Mouse (Mus musculus): ENCODE results near the gene Sema3g. TPM values are rescaled to one million over a fixed set of nuclear protein-coding genes. Genes with fewer than 3 reads are reported as not detected.

Sema3g gene
- polyA plus RNA-seq, 1 experiment from 2014 or later = 0.83 TPM

GRCm38 (mm10) chr14:31209133-31209557 is 8.5 kb upstream of the Sema3g start:
- Histone ChIP-seq H3K27ac (peak overlapping the region; percentile 92), H3K9me3 (replicated peaks) (no peaks in the 10 kb centered on the region), H3K9ac (peak overlapping the region; percentile 69), H3K4me2 (peak overlapping the region; percentile 84), H3K4me3 (peak overlapping the region; percentile 86), H3K4me1 (replicated peaks) (peaks cover 52% of the 10 kb centered on the region), H3K36me3 (peaks cover 15% of the 10 kb centered on the region), H3K27me3 (no peaks in the 10 kb centered on the region)
- WGBS = 34% methylated on average over 4 of the region's 4 CpGs
- peak; percentile 71 for ATAC-seq (replicated peaks; ENCODE audit: insufficient number of reproducible peaks, insufficient read depth, low FRiP score, low read depth)

GRCm38 (mm10) chr14:31211854-31212253 is 5.8 kb upstream of the Sema3g start:
- Histone ChIP-seq H3K4me1 (replicated peaks) (peaks cover 58% of the 10 kb centered on the region), H3K4me2 (peak overlapping the region; percentile 84), H3K27me3 (no peaks in the 10 kb centered on the region), H3K9ac (peak overlapping the region; percentile 43), H3K4me3 (peak overlapping the region; percentile 30), H3K36me3 (peaks cover 12% of the 10 kb centered on the region; the same call in 1 of the 2 replicates), H3K27ac (peak overlapping the region; percentile 92), H3K9me3 (replicated peaks) (no peaks in the 10 kb centered on the region)
- WGBS = 63% methylated on average over 6 of the region's 6 CpGs
- ATAC-seq (replicated peaks; ENCODE audit: insufficient number of reproducible peaks, insufficient read depth, low FRiP score, low read depth) = no peak

GRCm38 (mm10) chr14:31212499-31212898 is 5.2 kb upstream of the Sema3g start:
- peak overlapping the region; percentile 92 for H3K27ac ChIP-seq

GRCm38 (mm10) chr14:31213868-31214267 is 3.8 kb upstream of the Sema3g start:
- Histone ChIP-seq H3K27me3 (no peaks in the 10 kb centered on the region), H3K4me3 (no peak overlapping the region), H3K27ac (peak overlapping the region; percentile 92), H3K4me2 (no peak overlapping the region; the same call in 1 of the 2 replicates), H3K36me3 (peaks cover 12% of the 10 kb centered on the region; the same call in 1 of the 2 replicates), H3K9ac (no peak overlapping the region), H3K4me1 (replicated peaks) (peaks cover 59% of the 10 kb centered on the region), H3K9me3 (replicated peaks) (no peaks in the 10 kb centered on the region)
- no peak for ATAC-seq (replicated peaks; ENCODE audit: insufficient number of reproducible peaks, insufficient read depth, low FRiP score, low read depth)
- 45% methylated on average over 8 of the region's 8 CpGs for WGBS

More at GRCm38 (mm10) chr14:31212499-31212898, 5.2 kb upstream of the Sema3g start:
- Histone ChIP-seq H3K4me1 (replicated peaks) (peaks cover 55% of the 10 kb centered on the region), H3K4me2 (peak overlapping the region; percentile 84), H3K36me3 (peaks cover 12% of the 10 kb centered on the region; the same call in 1 of the 2 replicates), H3K9ac (peak overlapping the region; percentile 43; the same call in 1 of the 2 replicates), H3K27me3 (no peaks in the 10 kb centered on the region), H3K9me3 (replicated peaks) (no peaks in the 10 kb centered on the region), H3K4me3 (no peak overlapping the region)
- 42% methylated on average over 3 of the region's 3 CpGs for WGBS
- ATAC-seq (replicated peaks; ENCODE audit: insufficient number of reproducible peaks, insufficient read depth, low FRiP score, low read depth) = no peak

- Histone ChIP-seq H3K4me3 (no peak overlapping the region), H3K9me3 (replicated peaks) (no peaks in the 10 kb centered on the region), H3K27me3 (no peaks in the 10 kb centered on the region), H3K27ac (peak overlapping the region; percentile 92), H3K4me1 (replicated peaks) (peaks cover 59% of the 10 kb centered on the region), H3K36me3 (peaks cover 12% of the 10 kb centered on the region; the same call in 1 of the 2 replicates), H3K4me2 (no peak overlapping the region), H3K9ac (no peak overlapping the region)
- WGBS = 49% methylated on average over 3 of the region's 3 CpGs
- ATAC-seq (replicated peaks; ENCODE audit: insufficient number of reproducible peaks, insufficient read depth, low FRiP score, low read depth) = no peak
Observed at GRCm38 (mm10) chr14:31214684-31215083, 3.0 kb upstream of the Sema3g start.

GRCm38 (mm10) chr14:31215157-31216002 is 2.3 kb upstream of the Sema3g start:
- H3K36me3 ChIP-seq = peaks cover 8% of the 10 kb centered on the region; the same call in 1 of the 2 replicates
- ATAC-seq (replicated peaks; ENCODE audit: insufficient number of reproducible peaks, insufficient read depth, low FRiP score, low read depth) = peak; percentile 25; the same call in 1 of the 2 replicates
- H3K4me2 ChIP-seq = no peak overlapping the region
- WGBS = 30% methylated on average over 15 of the region's 15 CpGs
- peak overlapping the region; percentile 92 for H3K27ac ChIP-seq
- no peaks in the 10 kb centered on the region for H3K27me3 ChIP-seq
- H3K9me3 ChIP-seq (replicated peaks) = no peaks in the 10 kb centered on the region
- no peak overlapping the region for H3K9ac ChIP-seq
- H3K4me3 ChIP-seq = no peak overlapping the region
- peaks cover 59% of the 10 kb centered on the region for H3K4me1 ChIP-seq (replicated peaks)

GRCm38 (mm10) chr14:31216846-31217245 is 814 bp upstream of the Sema3g start, which contains the start of gene Nisch:
TSS of gene Nisch (minus strand) at chr14:31216946.
- H3K4me3 ChIP-seq = peak within 1 kb of the TSS; percentile 16; the same call in 1 of the 2 replicates
- no peaks in the 10 kb centered on the region for H3K27me3 ChIP-seq
- H3K9me3 ChIP-seq (replicated peaks) = no peaks in the 10 kb centered on the region
- H3K4me1 ChIP-seq (replicated peaks) = peaks cover 52% of the 10 kb centered on the region
- H3K4me2 ChIP-seq = peak within 1 kb of the TSS; percentile 48
- H3K27ac ChIP-seq = 0 out of 2 replicates have a peak within 1 kb of the TSS, but pooled peaks have one; percentile 7
- peaks cover under 1% of the 10 kb centered on the region; the same call in 1 of the 2 replicates for H3K36me3 ChIP-seq
- 69% methylated on average over 2 of the region's 2 CpGs for WGBS
- no peak for ATAC-seq (replicated peaks; ENCODE audit: insufficient number of reproducible peaks, insufficient read depth, low FRiP score, low read depth)
- peak within 1 kb of the TSS; percentile 40 for H3K9ac ChIP-seq

GRCm38 (mm10) chr14:31226978-31227377 is 9.3 kb downstream of the Sema3g start:
- no peak overlapping the region for H3K4me2 ChIP-seq

GRCm38 (mm10) chr14:31228234-31228633 is 10.6 kb downstream of the Sema3g start:
- Histone ChIP-seq H3K9me3 (replicated peaks) (no peaks in the 10 kb centered on the region), H3K4me3 (no peak overlapping the region), H3K4me2 (no peak overlapping the region), H3K9ac (no peak overlapping the region), H3K27ac (no peak overlapping the region; the same call in 1 of the 2 replicates), H3K36me3 (no peaks in the 10 kb centered on the region), H3K27me3 (no peaks in the 10 kb centered on the region), H3K4me1 (replicated peaks) (peaks cover 74% of the 10 kb centered on the region)
- WGBS = 56% methylated on average over 6 of the region's 6 CpGs
- no peak for ATAC-seq (replicated peaks; ENCODE audit: insufficient number of reproducible peaks, insufficient read depth, low FRiP score, low read depth)

More at GRCm38 (mm10) chr14:31226978-31227377, 9.3 kb downstream of the Sema3g start:
- no peaks in the 10 kb centered on the region for H3K36me3 ChIP-seq
- no peaks in the 10 kb centered on the region for H3K9me3 ChIP-seq (replicated peaks)
- H3K9ac ChIP-seq = no peak overlapping the region
- ATAC-seq (replicated peaks; ENCODE audit: insufficient number of reproducible peaks, insufficient read depth, low FRiP score, low read depth) = peak; percentile 79
- H3K27me3 ChIP-seq = no peaks in the 10 kb centered on the region
- H3K4me3 ChIP-seq = no peak overlapping the region
- 23% methylated on average over 4 of the region's 4 CpGs for WGBS
- peak overlapping the region; percentile 62 for H3K27ac ChIP-seq
- peaks cover 66% of the 10 kb centered on the region for H3K4me1 ChIP-seq (replicated peaks)

GRCm38 (mm10) chr14:31230442-31230841 is 12.8 kb downstream of the Sema3g start:
- Histone ChIP-seq H3K27me3 (no peaks in the 10 kb centered on the region), H3K4me3 (no peak overlapping the region), H3K9me3 (replicated peaks) (no peaks in the 10 kb centered on the region), H3K4me1 (replicated peaks) (peaks cover 69% of the 10 kb centered on the region), H3K36me3 (no peaks in the 10 kb centered on the region), H3K9ac (no peak overlapping the region), H3K27ac (peak overlapping the region; percentile 40), H3K4me2 (no peak overlapping the region)
- no peak for ATAC-seq (replicated peaks; ENCODE audit: insufficient number of reproducible peaks, insufficient read depth, low FRiP score, low read depth)
- WGBS = 47% methylated on average over 8 of the region's 8 CpGs

GRCm38 (mm10) chr14:31232404-31233069 is 14.9 kb downstream of the Sema3g start:
- Histone ChIP-seq H3K4me1 (replicated peaks) (peaks cover 55% of the 10 kb centered on the region), H3K9me3 (replicated peaks) (no peaks in the 10 kb centered on the region), H3K27me3 (no peaks in the 10 kb centered on the region), H3K27ac (peak overlapping the region; percentile 52), H3K9ac (no peak overlapping the region), H3K4me2 (no peak overlapping the region), H3K36me3 (no peaks in the 10 kb centered on the region), H3K4me3 (no peak overlapping the region)
- no peak; the same call in 1 of the 2 replicates for ATAC-seq (replicated peaks; ENCODE audit: insufficient number of reproducible peaks, insufficient read depth, low FRiP score, low read depth)
- 73% methylated on average over 13 of the region's 13 CpGs for WGBS
